Mouse (Mus musculus) urinary bladder, adult 18-20 months (tissue): ENCODE data around the gene Dgcr6.

ENCODE experiments used
- DNase-seq, 2 experiments: peaks; one replicate each; pipeline ENCODE4 v3.0.0; 2022; ENCODE audit warnings: low spot score in 2 of 2, mixed read lengths in 2 of 2

Gene Dgcr6

GRCm38 (mm10) chr16:18118285-18118684, 65.6 kb downstream of the Dgcr6 start:
- no peak for DNase-seq

- DNase-seq = no peak
Measured at GRCm38 (mm10) chr16:18119031-18119730, 66.5 kb downstream of the Dgcr6 start.
